25 mouse cellular contexts compared by ENCODE assay signal in the genomic region with DNA sequence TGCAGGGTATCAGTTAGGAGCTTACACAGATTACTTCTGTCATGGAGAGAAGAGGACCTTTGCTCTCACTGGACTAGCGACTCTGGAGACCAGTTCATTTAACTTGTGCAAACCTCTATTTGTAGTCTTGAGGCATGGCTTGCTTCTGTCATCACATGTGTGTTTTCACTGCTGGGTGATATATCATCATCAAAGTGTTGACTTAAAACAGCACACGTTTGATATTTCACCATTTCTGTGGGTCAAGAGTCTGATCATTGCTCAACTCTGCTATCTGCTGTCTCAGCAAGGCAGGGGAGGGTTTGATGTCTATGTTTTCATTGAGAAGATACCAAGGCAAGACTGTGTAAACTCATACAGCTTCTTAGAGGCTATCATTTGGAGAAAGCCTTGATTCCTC.
"Had no signal": no experiment of that assay in that cellular context is flagged by ENCODE, and none has a peak within 500 bp of the region (broad histone marks: within the 10 kb centered on the region; RNA-seq: fewer than 3 reads in every experiment).

No protein-coding gene starts in this region.

- H3K4me3 ChIP-seq: gastrocnemius, adult 2 months; heart, embryonic 10.5 days; heart, embryonic 12.5 days; hindbrain, embryonic 10.5 days; hindbrain, embryonic 12.5 days; intestine, embryonic 15.5 days; kidney, embryonic 15.5 days; limb, embryonic 13.5 days had no signal

- H3K27ac ChIP-seq: gastrocnemius, adult 2 months; heart, embryonic 10.5 days; hindbrain, embryonic 10.5 days; hindbrain, embryonic 12.5 days; hindbrain, embryonic 14.5 days; intestine, embryonic 15.5 days; kidney, embryonic 15.5 days; kidney, postnatal 0 days; limb, embryonic 13.5 days had no signal

- DNase-seq: gastrocnemius, adult 2 months; gastrocnemius, postnatal 10 days; gastrocnemius, postnatal 25 days; heart, adult 18-20 months; heart, postnatal 10 days; heart, postnatal 4 days; kidney, adult 18-20 months; kidney, adult 9 months; kidney, postnatal 14 days; kidney, postnatal 36 days; layer of hippocampus, adult 9-11 months; layer of hippocampus, postnatal 36 days; left cerebral cortex, postnatal 4 days had no signal

- H3K9me3 ChIP-seq: heart, embryonic 10.5 days; heart, embryonic 12.5 days; hindbrain, embryonic 10.5 days; hindbrain, embryonic 12.5 days; intestine, embryonic 15.5 days; kidney, embryonic 15.5 days; limb, embryonic 13.5 days had no signal

- H3K27me3 ChIP-seq: heart, embryonic 12.5 days; hindbrain, embryonic 12.5 days; intestine, embryonic 15.5 days; kidney, embryonic 15.5 days; limb, embryonic 13.5 days had no signal

- ATAC-seq: forebrain, embryonic 16.5 days; hindbrain, embryonic 16.5 days; inflammation-experienced regulatory T-cells, adult 6 months; intestine, embryonic 15.5 days had no signal

- H3K4me2 ChIP-seq: heart, embryonic 12.5 days; hindbrain, embryonic 12.5 days; hindbrain, embryonic 14.5 days; intestine, embryonic 15.5 days; kidney, embryonic 15.5 days; limb, embryonic 13.5 days had no signal

- H3K36me3 ChIP-seq: heart, embryonic 10.5 days; heart, embryonic 12.5 days; hindbrain, embryonic 10.5 days; hindbrain, embryonic 12.5 days; intestine, embryonic 15.5 days; kidney, embryonic 15.5 days; limb, embryonic 13.5 days had no signal

- H3K9ac ChIP-seq: heart, embryonic 12.5 days; hindbrain, embryonic 12.5 days; hindbrain, embryonic 14.5 days; intestine, embryonic 15.5 days; kidney, embryonic 15.5 days; limb, embryonic 13.5 days had no signal

- H3K4me1 ChIP-seq: heart, embryonic 10.5 days; hindbrain, embryonic 12.5 days; intestine, embryonic 15.5 days; kidney, embryonic 15.5 days; limb, embryonic 13.5 days had no signal
